In the genomic region with DNA sequence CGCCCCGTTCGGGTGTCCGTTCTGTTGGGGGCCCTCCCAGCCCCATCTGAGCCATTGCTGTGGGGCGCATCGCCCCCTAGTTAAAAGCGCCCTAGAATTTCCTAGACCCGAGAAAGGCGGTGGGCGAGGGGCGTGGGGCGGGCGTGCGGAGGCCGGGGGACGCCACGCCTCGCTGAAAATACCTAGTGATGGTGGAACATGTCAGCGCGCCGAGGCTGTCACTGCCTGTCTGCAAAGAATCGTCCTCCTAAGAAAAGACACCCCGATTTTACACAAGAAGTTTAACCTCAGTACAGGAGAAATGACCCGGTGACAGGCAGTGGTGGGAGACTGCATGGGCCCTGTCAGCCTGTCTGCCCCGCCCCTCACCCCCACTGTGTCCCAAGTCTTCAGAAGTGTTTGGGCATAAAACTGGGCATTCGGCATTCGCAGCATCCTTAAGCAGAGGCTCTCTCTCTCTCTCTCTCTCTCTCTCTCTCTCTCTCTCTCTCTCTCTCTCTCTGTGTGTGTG, we compare ENCODE assay signal across 8 mouse cellular contexts. TPM values are rescaled to one million over a fixed set of nuclear protein-coding genes. Genes with fewer than 3 reads are reported as not detected.
DNase-seq lines count a peak whose midpoint lies in the region; ATAC-seq and TF ChIP-seq lines count a peak whose summit lies in the region.

No protein-coding gene starts in this region.

- DNase-seq in left cerebral cortex, adult 2 months (ENCODE audit: extremely low spot score in 1 of 2, low spot score in 2 of 2) = peak in 1 of 2 experiments; percentile 46
- DNase-seq in left cerebral cortex, adult 9 months (ENCODE audit: low spot score in 2 of 2) = no peak
- DNase-seq in ZHBTc4 (ENCODE audit: low read depth, low spot score) = peak; percentile 11
- peak; percentile 37 to 52 for DNase-seq in kidney, postnatal 25 days
- DNase-seq in ovary, adult 18-20 months (ENCODE audit: low spot score) = no peak
- DNase-seq in thymus, postnatal 4 days = no peak

- peak overlapping the region; percentile 82 for H3K9ac ChIP-seq in forebrain, embryonic 13.5 days
- H3K9ac ChIP-seq in neural tube, embryonic 13.5 days = peak overlapping the region; percentile 80

- no peaks in the 10 kb centered on the region for H3K36me3 ChIP-seq in forebrain, embryonic 13.5 days (ENCODE audit: poor library complexity, severe bottlenecking)
- H3K36me3 ChIP-seq in neural tube, embryonic 13.5 days = no peaks in the 10 kb centered on the region

- peaks cover 42% of the 10 kb centered on the region for H3K27me3 ChIP-seq in forebrain, embryonic 13.5 days
- peaks cover 61% of the 10 kb centered on the region for H3K27me3 ChIP-seq in neural tube, embryonic 13.5 days

- intact Hi-C loops in left cerebral cortex, adult 2 months (cut with DNase I) = no loop called here

- no peak for TF ChIP-seq CTCF in left cerebral cortex, adult 2 months (IDR thresholded peaks at IDR 0.05)

- WGBS in forebrain, embryonic 13.5 days = 0% methylated on average over 27 of the region's 27 CpGs
- 2% methylated on average over 27 of the region's 27 CpGs for WGBS in neural tube, embryonic 13.5 days

- H3K27ac ChIP-seq in left cerebral cortex, adult 2 months = peak overlapping the region; percentile 97
- H3K27ac ChIP-seq in forebrain, embryonic 13.5 days = 0 out of 2 replicates have a peak overlapping the region, but pooled peaks have one; percentile 40
- H3K27ac ChIP-seq in neural tube, embryonic 13.5 days (replicated peaks) = no peak overlapping the region

- H3K9me3 ChIP-seq in forebrain, embryonic 13.5 days (replicated peaks) = no peaks in the 10 kb centered on the region
- no peaks in the 10 kb centered on the region for H3K9me3 ChIP-seq in neural tube, embryonic 13.5 days

- peaks cover 20% of the 10 kb centered on the region for H3K4me1 ChIP-seq in forebrain, embryonic 13.5 days
- peaks cover 16% of the 10 kb centered on the region for H3K4me1 ChIP-seq in neural tube, embryonic 13.5 days (replicated peaks)

- ATAC-seq in forebrain, embryonic 13.5 days = peak; percentile 28; the same call in 1 of the 2 replicates
- peak; percentile 37; the same call in 1 of the 2 replicates for ATAC-seq in neural tube, embryonic 13.5 days (ENCODE audit: low read depth)

- peak overlapping the region; percentile 99 for H3K4me2 ChIP-seq in forebrain, embryonic 13.5 days
- peak overlapping the region; percentile 89 for H3K4me2 ChIP-seq in neural tube, embryonic 13.5 days

- H3K4me3 ChIP-seq in left cerebral cortex, adult 2 months = peak overlapping the region; percentile 79
- H3K4me3 ChIP-seq in forebrain, embryonic 13.5 days = peak overlapping the region; percentile 80
- peak overlapping the region; percentile 83 for H3K4me3 ChIP-seq in neural tube, embryonic 13.5 days

RNA-seq across cellular contexts. Expression of a gene that starts 0.8 kb away (rescaled TPM):
- 10 to 100 TPM; 69.9 to 79.7 TPM for total RNA-seq in left cerebral cortex, adult 2 months (2021)
- 1.2 and 1.7 TPM in 2 replicates for polyA plus RNA-seq in forebrain, embryonic 13.5 days (2015; fragmentation: Nextera tagmentation; extraction: Ambion mirVana)
- polyA plus RNA-seq in neural tube, embryonic 13.5 days (2015; fragmentation: Nextera tagmentation; extraction: Ambion mirVana) = 0.47 and 0.49 TPM in 2 replicates

Comparison
In these comparisons a context has a peak if more than half of its experiments do, and no peak if none do; other contexts are left out.
1. DNase-seq: peak in ZHBTc4 (single experiment) and kidney, postnatal 25 days (2 of 2); none in left cerebral cortex, adult 9 months (0 of 2), ovary, adult 18-20 months (single experiment) and thymus, postnatal 4 days (single experiment).
2. Peak in every context shown above with its lines, with median percentiles within 50 percentile points of each other: H3K4me3 ChIP-seq.